Mouse (Mus musculus): Measurements from ENCODE around the gene Baiap2l2.

The Baiap2l2 gene

GRCm38 (mm10) chr15:79285399-79285798 lies at the start of gene Baiap2l2:
Gene Baiap2l2, minus strand, starts transcription at chr15:79285537.
- no peak for DNase-seq (ENCODE audit: low read depth, low spot score)

DNA sequence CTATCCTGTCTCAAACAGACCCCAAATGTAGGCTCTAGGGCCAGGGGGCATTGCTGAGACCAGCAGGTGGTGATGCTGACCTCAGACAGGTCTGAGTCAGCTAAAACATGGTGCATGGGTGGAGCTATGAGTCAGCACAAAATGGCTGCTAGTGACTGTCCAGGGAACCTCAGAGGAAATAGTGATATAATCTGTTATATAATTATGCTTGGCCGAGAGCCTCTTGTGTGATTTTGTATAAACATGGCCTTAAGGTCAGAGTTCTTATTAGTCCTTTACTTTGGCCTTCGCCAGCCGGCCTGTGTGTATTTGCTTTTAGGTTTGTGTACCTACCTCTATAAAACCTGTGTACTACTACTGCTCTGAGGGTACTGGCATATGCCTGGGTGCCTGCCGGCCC lies 48.1 kb upstream of the Baiap2l2 start:
- no peak for DNase-seq (ENCODE audit: low read depth, low spot score)

GRCm38 (mm10) chr15:79330521-79330920 lies 45.2 kb upstream of the Baiap2l2 start:
- DNase-seq (ENCODE audit: low read depth, low spot score) = no peak

- no peak for DNase-seq (ENCODE audit: low read depth, low spot score)
Observed at GRCm38 (mm10) chr15:79329979-79330363, 44.6 kb upstream of the Baiap2l2 start.

GRCm38 (mm10) chr15:79329346-79329978 lies 44.1 kb upstream of the Baiap2l2 start:
- DNase-seq (ENCODE audit: low read depth, low spot score) = no peak

GRCm38 (mm10) chr15:79328939-79329275 lies 43.6 kb upstream of the Baiap2l2 start:
- DNase-seq (ENCODE audit: low read depth, low spot score) = no peak

- DNase-seq (ENCODE audit: low read depth, low spot score) = peak; percentile 97
Observed at GRCm38 (mm10) chr15:79328058-79328938, 43.0 kb upstream of the Baiap2l2 start, which contains the start of gene Pla2g6. Gene Pla2g6, minus strand, starts transcription at chr15:79328390.

- DNase-seq (ENCODE audit: low read depth, low spot score) = no peak
Observed at GRCm38 (mm10) chr15:79326971-79327961, 41.9 kb upstream of the Baiap2l2 start.

- DNase-seq (ENCODE audit: low read depth, low spot score) = no peak
Observed at GRCm38 (mm10) chr15:79326264-79326663, 40.9 kb upstream of the Baiap2l2 start.

- DNase-seq (ENCODE audit: low read depth, low spot score) = no peak
Observed at GRCm38 (mm10) chr15:79325742-79326141, 40.4 kb upstream of the Baiap2l2 start.

- DNase-seq (ENCODE audit: low read depth, low spot score) = no peak
Observed at GRCm38 (mm10) chr15:79324373-79324772, 39.0 kb upstream of the Baiap2l2 start.

DNA sequence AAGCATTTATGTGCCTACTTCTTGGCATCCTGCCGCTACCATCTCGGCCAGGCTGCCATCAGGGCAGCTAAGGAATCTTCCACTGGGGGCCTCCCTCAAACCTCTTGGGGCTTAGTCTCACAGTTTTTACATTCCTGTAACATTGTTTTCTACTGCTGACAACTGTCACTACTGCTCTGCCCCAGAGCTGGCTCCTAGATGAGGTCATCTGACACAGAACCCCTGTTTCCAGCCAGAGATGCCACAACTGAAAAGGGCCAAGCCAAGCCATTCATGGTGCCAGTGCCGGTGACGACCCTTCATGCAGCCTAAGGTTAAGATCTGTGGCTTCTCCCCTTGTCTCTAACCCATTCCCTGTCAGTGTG lies 38.4 kb upstream of the Baiap2l2 start:
- DNase-seq (ENCODE audit: low read depth, low spot score) = no peak

DNA sequence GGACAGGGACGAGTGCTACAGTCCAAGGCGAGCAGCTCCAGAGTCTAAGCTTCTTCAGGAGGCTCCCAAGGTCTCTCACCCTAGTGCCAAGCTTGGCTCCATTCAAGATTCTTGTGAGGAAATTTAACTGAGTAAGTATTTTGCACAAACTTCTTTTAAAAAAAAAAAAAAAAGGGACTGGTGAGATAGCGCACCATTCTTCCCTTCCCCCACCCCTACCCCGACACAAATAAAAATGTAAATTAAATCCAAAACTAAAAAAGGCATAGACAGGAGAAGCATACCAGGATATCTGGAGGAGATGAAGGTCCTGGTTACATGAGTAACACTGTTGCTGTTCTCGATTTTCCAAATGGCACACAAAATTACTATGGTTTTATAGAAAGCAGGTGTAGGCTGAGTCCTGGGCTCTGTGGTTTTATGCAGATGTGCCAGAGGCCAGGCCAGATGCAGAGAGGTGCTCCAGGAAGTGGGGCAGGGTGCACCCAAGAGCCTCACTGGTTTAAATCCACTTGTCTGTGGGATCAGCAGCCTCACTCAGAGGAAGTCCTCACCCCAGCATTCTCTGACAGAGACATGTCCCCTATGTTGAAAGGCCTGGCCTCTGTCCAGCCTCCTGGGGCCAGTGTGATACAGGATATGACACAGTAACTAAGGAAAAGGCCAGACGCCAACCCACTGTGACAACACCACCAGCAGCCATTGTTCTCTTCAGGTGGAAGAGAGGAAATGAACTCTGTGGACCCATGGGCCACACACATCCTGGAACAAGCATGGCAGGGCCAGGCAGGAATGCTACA lies 37.9 kb upstream of the Baiap2l2 start:
- no peak for DNase-seq (ENCODE audit: low read depth, low spot score)

GRCm38 (mm10) chr15:79322281-79322990 lies 37.1 kb upstream of the Baiap2l2 start:
- no peak for DNase-seq (ENCODE audit: low read depth, low spot score)

- DNase-seq (ENCODE audit: low read depth, low spot score) = no peak
Observed at GRCm38 (mm10) chr15:79321733-79322190, 36.4 kb upstream of the Baiap2l2 start.

DNA sequence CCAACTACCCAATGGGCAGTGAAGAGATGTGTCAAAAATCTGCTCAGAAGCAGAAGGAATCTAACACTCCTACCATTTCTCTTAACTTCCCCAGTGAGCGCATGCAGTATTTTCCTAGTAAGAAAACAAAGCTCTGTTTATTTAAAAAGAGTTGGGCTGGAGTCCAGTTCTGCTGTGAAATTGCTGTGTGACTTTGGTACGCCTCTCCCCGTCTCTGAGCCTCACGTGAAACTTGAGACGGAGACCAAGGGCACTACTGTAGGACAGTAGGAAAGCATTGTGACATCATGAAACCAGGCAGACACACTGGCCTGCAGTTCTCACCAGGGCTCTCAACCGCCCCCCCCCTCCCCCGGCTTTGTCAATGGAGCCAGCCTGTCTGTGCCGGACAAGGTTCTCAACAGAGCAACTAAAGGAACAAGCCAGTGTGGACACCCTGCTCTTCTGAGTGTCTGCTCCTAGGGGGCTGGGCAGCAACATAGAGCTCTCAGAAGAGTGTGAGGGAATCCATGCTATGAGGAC lies 28.6 kb upstream of the Baiap2l2 start:
- no peak for DNase-seq (ENCODE audit: low read depth, low spot score)

- DNase-seq (ENCODE audit: low read depth, low spot score) = no peak
Observed at GRCm38 (mm10) chr15:79307861-79308260, 22.5 kb upstream of the Baiap2l2 start.

DNA sequence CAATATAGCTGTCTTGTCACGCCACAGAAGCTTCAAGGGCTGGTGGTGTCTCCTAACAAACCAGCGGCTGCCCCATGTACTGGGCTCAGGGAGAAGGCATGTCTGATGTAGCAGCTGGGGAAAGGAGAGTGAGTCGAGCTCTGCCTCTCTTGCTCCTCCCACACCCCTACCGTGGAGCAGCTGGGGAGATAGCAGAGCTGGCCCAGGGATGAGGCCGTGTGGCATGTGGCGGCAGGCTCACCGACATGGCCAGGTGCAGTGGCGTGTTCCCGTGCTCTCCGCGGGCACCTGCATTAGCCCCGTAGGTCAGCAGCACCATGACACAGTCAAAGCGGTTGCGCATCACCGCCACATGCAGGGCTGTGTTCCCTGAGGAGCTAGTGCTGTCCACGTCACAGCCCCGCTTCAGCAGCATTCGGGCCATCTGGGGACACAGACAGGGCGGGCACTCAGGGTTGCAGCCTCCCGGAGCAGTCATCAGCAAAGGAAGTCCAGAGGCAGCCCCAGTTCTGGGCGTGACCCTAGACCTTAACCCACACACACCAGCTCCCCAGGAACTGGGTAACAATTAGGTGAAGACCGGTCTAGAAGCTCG lies 20.8 kb upstream of the Baiap2l2 start:
- DNase-seq (ENCODE audit: low read depth, low spot score) = no peak

DNA sequence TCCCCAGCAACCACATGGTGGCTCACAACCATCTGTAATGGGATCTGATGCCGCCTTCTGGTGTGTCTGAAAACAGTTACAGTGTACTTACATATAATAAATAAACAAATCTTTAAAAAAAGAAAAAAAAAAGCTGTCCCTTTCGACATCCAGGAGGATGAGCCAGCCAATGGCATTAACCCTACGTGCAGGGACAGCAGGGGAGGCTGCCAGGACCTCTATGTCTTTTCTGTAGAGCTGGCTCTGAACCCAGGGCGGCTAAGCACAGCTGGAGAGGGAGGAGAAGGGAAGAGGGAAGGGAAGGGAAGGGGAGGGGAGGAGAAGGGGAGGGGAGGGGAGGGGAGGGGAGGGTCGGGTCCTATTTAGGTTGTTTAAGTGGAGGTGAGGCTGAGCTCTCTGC lies 19.5 kb upstream of the Baiap2l2 start:
- no peak for DNase-seq (ENCODE audit: low read depth, low spot score)

- DNase-seq (ENCODE audit: low read depth, low spot score) = no peak
Observed at GRCm38 (mm10) chr15:79303725-79304124, 18.4 kb upstream of the Baiap2l2 start.

Data from telencephalon, adult 2 months (tissue).